Mouse (Mus musculus): Measurements from ENCODE around the gene Ubl7.
"Not testable (repeated sequence)": the region's sequence is repeated elsewhere in the genome, so short reads cannot be mapped to it uniquely, and the experiment has no call there.

The Ubl7 gene

DNA sequence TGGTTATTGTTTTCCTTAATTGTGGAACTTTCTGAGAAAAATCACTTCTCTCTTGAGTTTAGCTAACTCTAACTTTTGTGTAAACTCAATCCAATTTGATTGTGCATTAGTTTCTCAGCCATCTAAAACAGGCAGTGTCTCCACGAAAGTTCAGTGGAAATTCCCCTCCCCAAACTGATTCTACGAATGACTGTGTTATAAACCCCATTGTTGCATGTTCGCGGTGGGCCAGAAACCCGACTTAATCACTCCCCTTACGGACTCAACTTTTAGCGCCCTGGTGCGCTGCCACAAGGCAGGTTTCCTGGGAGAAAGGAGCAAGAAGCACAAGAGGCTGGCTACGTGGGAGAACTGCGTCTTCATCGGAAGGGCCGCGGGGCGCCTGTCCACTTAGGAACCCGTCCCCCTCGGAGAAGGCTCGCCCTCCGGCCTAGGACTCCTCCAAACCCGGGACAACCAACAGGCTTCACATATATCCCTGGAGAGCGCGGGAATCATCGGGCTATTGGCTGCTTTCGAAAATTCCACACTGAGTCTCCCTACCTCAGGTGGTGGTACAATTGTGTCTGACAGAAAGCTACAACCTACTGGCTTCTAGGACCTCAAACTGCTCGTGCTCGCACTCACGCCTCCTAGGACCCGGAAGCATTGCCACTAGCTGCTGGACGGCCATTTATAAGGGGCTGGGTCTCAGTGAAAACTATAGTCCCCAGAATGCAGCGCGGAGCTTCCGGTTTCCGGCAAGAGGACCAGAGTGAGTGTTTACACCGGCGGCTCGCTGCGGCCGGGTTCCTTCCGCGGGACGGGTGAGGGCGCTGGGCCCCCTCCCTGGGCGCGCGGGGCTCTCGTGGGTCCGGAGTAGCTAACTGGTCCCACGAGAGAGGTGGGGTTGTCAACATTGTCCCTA lies at the start of gene Ubl7:
TSS of gene Ubl7 (plus strand) at position 726 of the 907 bp plus-strand sequence.
- peak; percentile 69 for DNase-seq (ENCODE audit: low spot score)

DNA sequence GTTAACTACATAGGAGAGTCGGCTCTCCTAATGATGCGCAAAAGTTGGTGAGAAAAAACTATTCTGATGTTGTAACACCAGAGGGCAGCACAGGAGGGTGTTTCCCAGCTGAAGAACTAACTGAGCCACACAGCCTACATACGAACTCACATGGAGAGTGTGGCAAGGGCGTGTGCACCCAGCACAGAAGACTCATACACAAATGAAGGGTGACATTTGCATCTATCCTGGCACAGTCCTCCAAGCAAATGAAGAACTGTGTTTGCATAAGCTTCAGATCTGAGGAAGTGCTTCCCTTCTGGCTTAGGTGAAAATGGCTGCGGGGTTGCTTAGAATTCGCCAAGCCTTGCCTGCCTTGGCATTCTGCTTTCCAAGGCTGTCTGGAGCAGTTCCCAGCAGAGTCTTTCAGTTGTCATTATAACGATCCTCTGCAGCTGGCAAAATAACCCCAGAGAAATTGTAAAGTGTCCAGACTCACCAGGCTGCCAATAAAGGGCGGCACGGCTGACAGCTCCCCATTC lies 48.8 kb upstream of the Ubl7 start:
- peak; percentile 44 for DNase-seq (ENCODE audit: low spot score)

GRCm38 (mm10) chr9:57864336-57864735 lies 46.4 kb upstream of the Ubl7 start:
- DNase-seq (ENCODE audit: low spot score), result no peak

DNA sequence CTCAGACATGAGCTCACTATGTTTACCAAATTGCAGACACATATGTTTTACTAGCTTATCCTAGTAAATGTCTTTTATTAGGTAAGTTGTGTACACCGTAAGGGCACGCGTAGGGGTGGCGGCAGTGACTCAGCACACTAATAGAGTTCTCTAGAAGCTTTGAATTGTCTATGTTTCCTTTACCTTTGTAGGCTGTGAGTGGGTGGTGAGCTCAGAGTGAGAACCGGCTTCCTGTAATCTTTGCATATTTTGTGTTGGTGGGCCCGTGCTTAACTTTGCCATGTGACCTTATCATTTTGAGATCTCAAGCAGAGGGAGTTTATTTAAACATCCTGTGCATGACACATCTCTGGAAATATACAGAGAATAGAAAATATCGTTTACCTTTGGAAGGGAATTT lies 44.2 kb upstream of the Ubl7 start:
- DNase-seq (ENCODE audit: low spot score), result no peak

DNA sequence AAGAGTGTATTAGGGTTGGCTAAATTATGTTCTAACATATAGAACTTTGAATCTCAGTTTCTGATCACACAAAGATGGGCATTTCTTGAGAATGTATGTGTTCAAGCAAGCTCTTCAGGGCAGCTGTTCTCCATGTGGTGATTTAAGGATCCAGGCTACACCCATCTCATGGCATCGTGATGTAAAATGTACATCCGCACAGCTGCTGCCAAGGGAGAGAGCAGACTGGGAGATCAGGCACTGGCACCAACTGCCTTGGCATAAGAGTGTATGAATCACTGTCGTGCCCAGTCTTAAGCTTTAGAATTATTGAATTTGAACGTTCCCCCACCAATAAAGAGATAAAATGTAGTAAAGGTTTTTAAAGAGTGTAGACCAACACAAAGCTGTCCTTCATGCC lies 43.5 kb upstream of the Ubl7 start:
- no peak for DNase-seq (ENCODE audit: low spot score)

DNA sequence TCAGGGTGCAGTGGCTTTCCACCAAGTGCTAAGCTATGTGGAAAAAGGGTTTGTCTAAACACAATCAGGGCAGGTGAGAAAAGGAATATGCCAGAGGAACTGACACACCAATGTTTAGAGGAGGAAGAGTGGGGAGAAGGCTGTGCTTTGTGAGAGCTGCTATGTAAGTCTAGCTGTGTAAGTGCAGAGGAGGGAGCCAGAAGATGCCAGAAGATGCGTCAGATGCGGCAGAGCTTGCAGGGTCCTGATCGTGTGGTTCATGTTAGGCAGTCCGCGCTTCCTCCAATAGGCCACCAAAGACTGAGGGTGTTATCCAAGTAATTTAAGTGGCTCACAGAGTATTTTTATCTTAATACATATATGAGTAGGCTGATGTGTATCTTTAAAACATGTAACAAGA lies 42.9 kb upstream of the Ubl7 start:
- no peak for DNase-seq (ENCODE audit: low spot score)

- DNase-seq (ENCODE audit: low spot score), result no peak
These were observed 42.0 kb upstream of the Ubl7 start for GRCm38 (mm10) chr9:57868767-57869166.

DNA sequence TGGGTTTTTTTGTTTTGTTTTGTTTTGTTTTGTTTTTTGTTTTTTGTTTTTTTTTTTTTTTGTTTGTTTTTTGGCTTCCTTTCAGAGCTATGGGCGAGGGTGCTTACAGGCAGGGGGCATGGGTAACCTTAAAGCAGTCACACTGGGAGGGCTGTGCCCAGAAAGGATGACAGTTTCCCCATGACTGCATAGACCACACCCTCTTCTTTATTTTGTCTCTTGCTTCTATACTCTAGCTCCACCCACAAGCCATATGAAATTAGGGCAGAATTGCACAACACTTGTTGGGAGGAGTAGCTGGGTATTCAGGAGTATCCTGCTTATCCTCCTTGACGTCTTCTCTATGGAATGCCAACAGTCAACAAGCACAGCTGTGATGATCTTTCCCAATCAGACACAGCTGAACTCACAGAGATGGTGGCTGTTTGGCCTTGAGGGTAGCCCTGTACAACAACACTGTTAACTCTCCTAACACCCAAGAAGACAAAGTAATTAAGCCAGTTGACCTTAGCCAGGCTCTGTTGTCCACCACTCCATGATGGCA lies 40.4 kb upstream of the Ubl7 start:
- DNase-seq (ENCODE audit: low spot score), result no peak

DNA sequence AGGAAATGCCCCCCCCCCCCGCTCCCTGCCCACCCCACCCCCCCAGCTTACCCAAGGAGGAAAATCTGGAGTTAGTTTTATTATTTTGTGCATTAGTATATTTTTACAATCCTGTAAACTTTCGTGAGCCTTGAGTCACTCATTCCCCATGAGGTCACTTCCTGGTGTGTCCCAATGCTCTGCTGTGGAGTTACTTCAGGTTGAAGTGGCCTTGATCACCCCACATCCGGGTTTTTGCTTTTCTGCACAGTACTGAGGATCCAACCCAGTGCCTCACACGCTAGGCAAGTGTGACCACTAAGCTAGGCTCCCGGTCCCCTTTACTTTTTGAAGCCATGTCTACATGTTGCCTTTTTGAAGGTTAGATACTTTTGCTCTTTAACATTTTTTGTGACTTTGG lies 36.6 kb upstream of the Ubl7 start:
- no peak for DNase-seq (ENCODE audit: low spot score)

DNA sequence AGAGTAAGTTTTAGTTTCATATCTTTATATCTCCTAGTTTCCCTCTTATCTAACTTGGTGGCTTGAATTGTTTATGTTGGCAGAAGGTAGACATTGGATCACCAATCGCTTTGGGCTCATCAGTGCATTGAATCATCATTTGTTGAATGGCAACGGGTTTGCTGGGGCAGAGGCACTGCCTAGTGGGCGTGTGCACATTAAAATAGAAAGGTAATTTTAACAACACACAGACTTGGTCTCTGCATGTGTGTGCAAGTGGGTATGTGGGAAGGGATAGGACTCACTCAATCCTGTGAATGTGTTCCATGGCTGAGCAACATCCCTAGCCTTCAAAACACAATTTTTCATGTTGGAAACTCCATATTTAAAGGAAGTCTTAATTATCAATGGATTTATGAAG lies 35.8 kb upstream of the Ubl7 start:
- DNase-seq (ENCODE audit: low spot score), result no peak

DNA sequence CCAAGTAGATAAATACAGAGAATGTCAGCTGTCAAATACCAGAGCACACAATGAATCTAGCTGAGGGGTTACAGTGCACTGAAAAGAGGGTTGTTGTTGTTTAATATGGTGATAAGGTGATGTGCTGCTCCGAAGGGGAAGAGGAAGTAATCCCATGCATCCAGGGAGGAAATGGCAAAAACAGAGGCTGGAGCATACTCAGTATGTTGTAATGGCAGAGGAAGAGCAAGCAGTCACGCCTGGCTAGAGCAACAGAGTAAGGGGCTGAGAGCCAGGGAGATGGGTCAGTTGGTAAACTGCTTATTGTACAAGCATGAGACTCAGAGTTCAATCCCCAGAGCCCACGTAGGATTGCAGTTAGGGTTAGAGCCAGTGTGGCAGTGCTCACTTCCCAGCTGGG lies 31.6 kb upstream of the Ubl7 start:
- DNase-seq (ENCODE audit: low spot score), result no peak

GRCm38 (mm10) chr9:57880278-57880677 lies 30.5 kb upstream of the Ubl7 start:
- DNase-seq (ENCODE audit: low spot score), result no peak

GRCm38 (mm10) chr9:57881781-57882180 lies 29.0 kb upstream of the Ubl7 start:
- DNase-seq (ENCODE audit: low spot score), result not testable (repeated sequence)

GRCm38 (mm10) chr9:57883413-57883812 lies 27.4 kb upstream of the Ubl7 start:
- DNase-seq (ENCODE audit: low spot score), result no peak

DNA sequence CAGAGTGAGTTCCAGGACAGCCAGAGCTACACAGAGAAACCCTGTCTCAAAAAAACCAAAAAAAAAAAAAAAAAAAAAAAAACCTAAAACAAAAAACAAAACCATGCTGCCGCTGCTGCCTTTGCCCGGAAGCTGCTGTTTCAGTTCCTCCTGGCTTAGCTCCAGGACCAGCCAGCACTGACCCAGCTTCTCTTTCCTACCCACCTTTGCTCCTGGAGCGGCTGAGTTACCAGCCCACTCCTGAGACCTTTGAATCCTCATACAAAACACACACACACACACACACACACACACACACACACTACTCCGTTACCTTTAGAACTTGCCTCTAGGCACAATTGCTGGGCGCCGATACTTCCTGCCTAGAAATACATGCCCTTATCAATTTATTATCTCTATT lies 22.7 kb upstream of the Ubl7 start:
- DNase-seq (ENCODE audit: low spot score), result no peak

DNA sequence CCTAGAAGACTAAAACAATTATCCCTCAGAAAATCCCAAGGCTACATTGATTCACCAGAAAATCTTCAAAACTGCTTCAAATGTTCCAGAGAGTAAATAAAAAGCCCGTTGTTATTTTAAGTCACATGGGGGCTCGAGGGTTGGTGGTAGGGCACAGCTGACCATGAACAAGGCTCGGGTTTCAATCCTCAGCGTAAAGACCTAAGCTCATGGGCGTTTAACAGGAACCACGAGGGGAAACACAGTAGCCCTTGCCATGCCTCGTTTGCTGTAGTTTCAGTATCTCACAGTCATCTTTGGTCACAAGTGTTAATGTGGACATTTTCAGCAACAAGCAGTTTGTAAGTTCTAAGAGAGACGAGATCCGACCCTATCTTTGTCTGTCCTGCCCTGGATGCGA lies 10.3 kb upstream of the Ubl7 start:
- DNase-seq (ENCODE audit: low spot score), result no peak

DNA sequence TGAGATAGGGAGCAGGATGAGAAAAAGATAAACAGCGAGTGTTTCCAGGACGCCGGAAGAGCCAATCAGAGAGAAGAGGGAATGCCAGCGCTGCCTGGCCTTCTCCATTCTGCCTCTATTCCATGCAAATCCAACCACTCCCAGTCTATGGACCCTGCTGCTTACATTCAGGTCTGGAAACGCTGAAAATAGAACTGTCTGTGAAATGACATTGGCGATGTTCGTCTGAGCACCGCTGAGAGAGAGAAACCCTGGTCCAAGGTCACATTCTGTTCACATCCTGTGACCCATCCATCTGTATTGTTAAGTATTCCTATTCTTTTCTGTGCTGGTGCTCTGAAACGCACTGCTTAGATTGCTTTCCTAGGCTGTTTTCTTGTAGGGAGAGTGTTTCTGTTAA lies 9.6 kb upstream of the Ubl7 start:
- no peak for DNase-seq (ENCODE audit: low spot score)

DNA sequence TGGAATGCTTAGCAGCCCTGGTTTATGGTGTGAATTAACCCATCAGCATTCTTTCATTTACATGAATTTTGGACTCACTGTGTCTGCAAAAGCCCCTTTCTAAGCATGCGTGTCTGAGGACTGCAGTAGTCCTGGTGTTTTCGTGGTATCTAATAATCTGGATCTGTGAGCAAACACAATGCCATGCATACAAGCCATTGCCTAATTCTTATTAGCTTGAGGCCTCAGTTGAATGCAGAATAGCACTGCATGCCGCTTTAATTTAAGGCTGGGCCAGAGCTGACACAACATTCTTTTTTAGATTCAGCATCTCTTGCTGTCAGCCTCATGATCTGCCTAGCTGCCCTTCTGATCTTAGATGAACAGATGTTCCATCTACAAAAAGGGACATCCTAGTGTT lies 9.2 kb upstream of the Ubl7 start:
- DNase-seq (ENCODE audit: low spot score), result no peak

DNA sequence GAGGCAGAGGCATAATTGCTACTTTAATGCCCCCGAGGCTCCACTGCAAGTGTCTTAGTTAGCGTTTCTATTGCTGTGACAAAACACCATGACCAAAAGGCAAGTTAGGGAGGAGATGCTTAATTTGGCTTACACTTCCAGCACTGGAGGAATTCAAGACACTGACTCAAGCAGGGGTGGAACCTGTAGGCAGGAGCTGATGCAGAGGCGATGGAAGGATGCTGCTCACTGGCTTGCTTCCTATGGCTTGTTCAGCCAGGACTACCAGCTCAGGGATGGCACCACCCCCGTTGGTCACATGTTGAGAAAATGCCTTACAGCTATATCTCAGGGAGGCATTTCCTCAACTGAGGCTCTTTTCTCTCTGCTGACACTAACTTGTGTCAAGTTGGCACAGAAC lies 8.6 kb upstream of the Ubl7 start:
- DNase-seq (ENCODE audit: low spot score), result no peak

GRCm38 (mm10) chr9:57903589-57904249 lies 7.1 kb upstream of the Ubl7 start:
- no peak for DNase-seq (ENCODE audit: low spot score)

DNA sequence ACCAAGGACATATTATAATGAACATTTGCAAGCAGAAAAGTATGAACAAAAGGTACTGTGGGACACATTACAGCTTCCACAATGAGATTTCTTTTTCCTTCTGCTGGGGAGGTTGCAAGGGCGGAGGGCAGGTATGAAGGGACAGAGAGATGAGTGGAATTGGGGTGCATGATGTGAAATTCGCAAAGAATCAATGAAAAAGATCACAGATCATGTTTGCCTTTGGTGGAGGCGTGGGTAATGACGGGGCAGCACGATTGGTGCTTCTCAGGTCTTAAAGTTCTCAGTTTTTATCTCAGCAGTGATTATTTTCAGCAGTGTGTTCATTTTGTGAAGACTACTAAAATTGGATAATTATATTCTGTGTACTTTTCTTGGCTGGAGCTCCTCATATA lies 6.5 kb upstream of the Ubl7 start:
- DNase-seq (ENCODE audit: low spot score), result no peak

DNA sequence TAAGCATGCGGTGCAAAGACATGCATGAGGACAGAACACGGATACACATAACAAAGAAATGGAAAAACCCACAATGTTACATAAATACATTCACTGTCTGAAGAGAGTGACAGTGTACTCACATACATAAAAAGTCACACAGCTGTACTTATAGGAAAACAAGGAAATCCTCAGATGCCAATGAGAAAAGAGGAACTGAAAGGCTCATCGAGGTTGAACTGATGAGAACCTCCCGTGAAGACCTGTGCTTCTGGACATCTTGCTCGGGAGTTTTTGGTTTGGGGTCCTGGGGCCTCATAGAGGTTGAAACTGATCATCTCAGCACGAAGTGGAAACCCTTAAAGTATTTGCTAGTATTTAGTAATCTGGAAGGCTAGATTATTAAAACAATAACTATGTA lies 3.6 kb upstream of the Ubl7 start:
- DNase-seq (ENCODE audit: low spot score), result no peak

GRCm38 (mm10) chr9:57912571-57912970 lies 1.8 kb downstream of the Ubl7 start:
- DNase-seq (ENCODE audit: low spot score), result no peak
